Mouse (Mus musculus): ENCODE data around the gene Tnrc6b. TPM values are rescaled to one million over a fixed set of nuclear protein-coding genes. Genes with fewer than 3 reads are reported as not detected.

Tnrc6b gene
- 20.1 and 24.9 TPM in 2 replicates for polyA plus RNA-seq (2014; fragmentation: Nextera tagmentation; extraction: Ambion mirVana)

- peak; percentile 99 for ATAC-seq (ENCODE audit: low FRiP score)
- Histone ChIP-seq H3K4me2 (replicated peaks; ENCODE audit: low read depth, low read length) (peak within 1 kb of the TSS; percentile 96), H3K9me3 (ENCODE audit: control insufficient read depth, low read length) (no peaks in the 10 kb centered on the region), H3K27ac (ENCODE audit: low read depth, low read length) (peak within 1 kb of the TSS; percentile 84), H3K4me3 (ENCODE audit: low read depth, low read length) (peak within 1 kb of the TSS; percentile 98), H3K4me1 (replicated peaks; ENCODE audit: control insufficient read depth, insufficient read depth, low read length) (peaks cover 3% of the 10 kb centered on the region; the same call in 1 of the 2 replicates), H3K9ac (ENCODE audit: low read depth, low read length) (peak within 1 kb of the TSS; percentile 73), H3K27me3 (ENCODE audit: control insufficient read depth, insufficient read depth, low read length) (no peaks in the 10 kb centered on the region), H3K36me3 (ENCODE audit: control insufficient read depth, insufficient read depth, low read length) (no peaks in the 10 kb centered on the region)
- WGBS = under 1% methylated on average over 39 of the region's 39 CpGs
- DNase-seq (ENCODE audit: low spot score) = peak; percentile 97
Observed at GRCm38 (mm10) chr15:80710608-80711363, at the start of gene Tnrc6b. Gene Tnrc6b, plus strand, starts transcription at chr15:80711313.

GRCm38 (mm10) chr15:80664444-80664843, 46.7 kb upstream of the Tnrc6b start:
- H3K4me3 ChIP-seq (ENCODE audit: low read depth, low read length) = no peak overlapping the region
- no peak overlapping the region for H3K27ac ChIP-seq (ENCODE audit: low read depth, low read length)
- 84% methylated on average over 4 of the region's 4 CpGs for WGBS
- H3K9me3 ChIP-seq (ENCODE audit: control insufficient read depth, low read length) = no peaks in the 10 kb centered on the region
- ATAC-seq (ENCODE audit: low FRiP score) (no peak), DNase-seq (ENCODE audit: low spot score) (no peak)
- no peaks in the 10 kb centered on the region for H3K27me3 ChIP-seq (ENCODE audit: control insufficient read depth, insufficient read depth, low read length)
- H3K4me2 ChIP-seq (replicated peaks; ENCODE audit: low read depth, low read length) = no peak overlapping the region
- no peaks in the 10 kb centered on the region for H3K36me3 ChIP-seq (ENCODE audit: control insufficient read depth, insufficient read depth, low read length)
- no peaks in the 10 kb centered on the region for H3K4me1 ChIP-seq (replicated peaks; ENCODE audit: control insufficient read depth, insufficient read depth, low read length)
- H3K9ac ChIP-seq (ENCODE audit: low read depth, low read length) = no peak overlapping the region

GRCm38 (mm10) chr15:80671295-80672252, 39.5 kb upstream of the Tnrc6b start, which contains the start of gene Fam83f:
Gene Fam83f, plus strand, starts transcription at chr15:80671847.
- no peak within 1 kb of the TSS for H3K9ac ChIP-seq (ENCODE audit: low read depth, low read length)
- peak within 1 kb of the TSS; percentile 24 for H3K4me3 ChIP-seq (ENCODE audit: low read depth, low read length)
- H3K27me3 ChIP-seq (ENCODE audit: control insufficient read depth, insufficient read depth, low read length) = peaks cover 17% of the 10 kb centered on the region
- no peaks in the 10 kb centered on the region for H3K9me3 ChIP-seq (ENCODE audit: control insufficient read depth, low read length)
- H3K4me2 ChIP-seq (replicated peaks; ENCODE audit: low read depth, low read length) = peak within 1 kb of the TSS; percentile 67
- ATAC-seq (ENCODE audit: low FRiP score) (no peak), DNase-seq (ENCODE audit: low spot score) (peak; percentile 53)
- no peak within 1 kb of the TSS for H3K27ac ChIP-seq (ENCODE audit: low read depth, low read length)
- H3K36me3 ChIP-seq (ENCODE audit: control insufficient read depth, insufficient read depth, low read length) = no peaks in the 10 kb centered on the region
- peaks cover 3% of the 10 kb centered on the region for H3K4me1 ChIP-seq (replicated peaks; ENCODE audit: control insufficient read depth, insufficient read depth, low read length)
- WGBS = 4% methylated on average over 77 of the region's 85 CpGs

GRCm38 (mm10) chr15:80672810-80673209, 38.3 kb upstream of the Tnrc6b start:
- H3K4me2 ChIP-seq (replicated peaks; ENCODE audit: low read depth, low read length) = no peak overlapping the region
- peaks cover 17% of the 10 kb centered on the region for H3K27me3 ChIP-seq (ENCODE audit: control insufficient read depth, insufficient read depth, low read length)
- 58% methylated on average over 2 of the region's 2 CpGs for WGBS

GRCm38 (mm10) chr15:80673337-80674095, 37.6 kb upstream of the Tnrc6b start:
- H3K9ac ChIP-seq (ENCODE audit: low read depth, low read length) = no peak overlapping the region
- H3K4me1 ChIP-seq (replicated peaks; ENCODE audit: control insufficient read depth, insufficient read depth, low read length) = peaks cover 3% of the 10 kb centered on the region
- no peaks in the 10 kb centered on the region for H3K36me3 ChIP-seq (ENCODE audit: control insufficient read depth, insufficient read depth, low read length)
- H3K4me2 ChIP-seq (replicated peaks; ENCODE audit: low read depth, low read length) = no peak overlapping the region
- DNase-seq (ENCODE audit: low spot score) (no peak), ATAC-seq (ENCODE audit: low FRiP score) (no peak)
- peaks cover 17% of the 10 kb centered on the region for H3K27me3 ChIP-seq (ENCODE audit: control insufficient read depth, insufficient read depth, low read length)
- H3K27ac ChIP-seq (ENCODE audit: low read depth, low read length) = no peak overlapping the region
- no peaks in the 10 kb centered on the region for H3K9me3 ChIP-seq (ENCODE audit: control insufficient read depth, low read length)
- 70% methylated on average over 4 of the region's 4 CpGs for WGBS
- H3K4me3 ChIP-seq (ENCODE audit: low read depth, low read length) = no peak overlapping the region

More at GRCm38 (mm10) chr15:80672810-80673209, 38.3 kb upstream of the Tnrc6b start:
- Histone ChIP-seq H3K4me1 (replicated peaks; ENCODE audit: control insufficient read depth, insufficient read depth, low read length) (peaks cover 3% of the 10 kb centered on the region), H3K27ac (ENCODE audit: low read depth, low read length) (no peak overlapping the region), H3K9ac (ENCODE audit: low read depth, low read length) (no peak overlapping the region), H3K36me3 (ENCODE audit: control insufficient read depth, insufficient read depth, low read length) (no peaks in the 10 kb centered on the region), H3K4me3 (ENCODE audit: low read depth, low read length) (no peak overlapping the region), H3K9me3 (ENCODE audit: control insufficient read depth, low read length) (no peaks in the 10 kb centered on the region)
- no peak for DNase-seq (ENCODE audit: low spot score)
- no peak for ATAC-seq (ENCODE audit: low FRiP score)

- Histone ChIP-seq H3K27me3 (ENCODE audit: control insufficient read depth, insufficient read depth, low read length) (peaks cover 17% of the 10 kb centered on the region), H3K36me3 (ENCODE audit: control insufficient read depth, insufficient read depth, low read length) (no peaks in the 10 kb centered on the region)
Observed at GRCm38 (mm10) chr15:80674700-80675099, 36.4 kb upstream of the Tnrc6b start.

GRCm38 (mm10) chr15:80679515-80680215, 31.4 kb upstream of the Tnrc6b start:
- H3K27me3 ChIP-seq (ENCODE audit: control insufficient read depth, insufficient read depth, low read length) = no peaks in the 10 kb centered on the region
- H3K4me2 ChIP-seq (replicated peaks; ENCODE audit: low read depth, low read length) = no peak overlapping the region
- ATAC-seq (ENCODE audit: low FRiP score) (no peak), DNase-seq (ENCODE audit: low spot score) (no peak)
- no peaks in the 10 kb centered on the region for H3K9me3 ChIP-seq (ENCODE audit: control insufficient read depth, low read length)
- H3K36me3 ChIP-seq (ENCODE audit: control insufficient read depth, insufficient read depth, low read length) = no peaks in the 10 kb centered on the region
- H3K4me1 ChIP-seq (replicated peaks; ENCODE audit: control insufficient read depth, insufficient read depth, low read length) = peaks cover 3% of the 10 kb centered on the region; the same call in 1 of the 2 replicates
- no peak overlapping the region for H3K4me3 ChIP-seq (ENCODE audit: low read depth, low read length)
- 68% methylated on average over 8 of the region's 8 CpGs for WGBS
- H3K27ac ChIP-seq (ENCODE audit: low read depth, low read length) = no peak overlapping the region
- H3K9ac ChIP-seq (ENCODE audit: low read depth, low read length) = no peak overlapping the region

More at GRCm38 (mm10) chr15:80674700-80675099, 36.4 kb upstream of the Tnrc6b start:
- H3K4me3 ChIP-seq (ENCODE audit: low read depth, low read length) = no peak overlapping the region
- peaks cover 3% of the 10 kb centered on the region for H3K4me1 ChIP-seq (replicated peaks; ENCODE audit: control insufficient read depth, insufficient read depth, low read length)
- H3K9ac ChIP-seq (ENCODE audit: low read depth, low read length) = no peak overlapping the region
- no peak overlapping the region for H3K4me2 ChIP-seq (replicated peaks; ENCODE audit: low read depth, low read length)
- DNase-seq (ENCODE audit: low spot score) (no peak), ATAC-seq (ENCODE audit: low FRiP score) (no peak)
- WGBS = 82% methylated on average over 6 of the region's 6 CpGs
- no peaks in the 10 kb centered on the region for H3K9me3 ChIP-seq (ENCODE audit: control insufficient read depth, low read length)
- H3K27ac ChIP-seq (ENCODE audit: low read depth, low read length) = no peak overlapping the region

All from hindbrain, embryonic 11.5 days (tissue).